Mouse (Mus musculus) thymus, postnatal 25 days (tissue): ENCODE results near the gene Hoxb7.

ENCODE experiments used
- DNase-seq: peaks from one replicate; pipeline ENCODE4 v3.0.0; 2022

The Hoxb7 gene

GRCm38 (mm10) chr11:96285771-96286738, at the start of gene Hoxb7:
Gene Hoxb7 (plus strand): TSS chr11:96286623.
- no peak for DNase-seq

DNA sequence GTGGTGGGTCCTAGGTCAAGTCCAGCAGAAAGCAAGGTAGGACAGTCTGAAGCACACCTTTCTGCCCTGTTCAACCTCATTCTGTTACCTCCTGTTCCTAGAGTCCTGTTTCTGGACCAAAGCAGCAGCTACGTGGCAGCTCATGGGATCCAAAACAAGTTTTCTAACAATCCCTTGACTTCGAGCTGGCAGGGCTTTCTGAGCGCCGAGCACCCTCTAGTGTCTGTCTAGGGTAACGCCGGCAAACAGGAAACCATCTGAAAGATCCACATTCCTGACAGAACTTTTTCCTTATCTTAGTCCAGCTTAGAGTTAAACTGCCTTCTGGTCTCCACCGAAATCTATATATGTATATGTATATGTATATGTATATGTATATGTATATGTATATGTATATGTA, 46.2 kb upstream of the Hoxb7 start:
- peak; percentile 28 for DNase-seq

- DNase-seq: no peak
Observed at GRCm38 (mm10) chr11:96250901-96251300, 35.5 kb upstream of the Hoxb7 start.

DNA sequence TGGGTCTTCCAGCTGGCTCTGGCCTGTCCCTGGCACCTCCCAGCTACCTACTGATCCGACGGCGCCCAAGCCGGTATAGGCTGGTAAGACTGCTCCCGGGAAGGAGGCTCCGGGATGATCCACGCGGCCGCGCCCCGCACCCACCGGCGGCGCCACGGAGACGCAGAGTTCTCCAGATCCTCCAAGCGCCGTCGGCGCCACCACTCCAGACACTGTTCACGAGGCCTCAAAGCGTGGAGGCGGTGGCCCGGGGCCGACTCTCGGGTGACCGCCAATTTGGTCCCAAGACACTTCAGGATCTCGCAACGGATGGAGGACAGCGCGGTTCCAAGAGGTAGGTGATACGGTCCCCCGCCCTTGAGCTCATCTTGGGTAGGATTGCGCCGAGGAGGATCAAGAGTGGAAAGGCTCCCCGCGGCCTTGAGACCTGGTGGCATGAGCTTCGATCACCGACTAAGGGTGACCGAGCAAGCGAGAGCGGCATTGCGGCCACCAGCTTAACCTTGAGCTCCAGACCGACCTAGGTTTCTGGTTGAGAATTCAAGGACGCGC, 34.9 kb upstream of the Hoxb7 start:
- no peak for DNase-seq

- no peak for DNase-seq
Observed at GRCm38 (mm10) chr11:96252541-96253120, 33.8 kb upstream of the Hoxb7 start.

- no peak for DNase-seq
Observed at GRCm38 (mm10) chr11:96254221-96254620, 32.2 kb upstream of the Hoxb7 start.

DNA sequence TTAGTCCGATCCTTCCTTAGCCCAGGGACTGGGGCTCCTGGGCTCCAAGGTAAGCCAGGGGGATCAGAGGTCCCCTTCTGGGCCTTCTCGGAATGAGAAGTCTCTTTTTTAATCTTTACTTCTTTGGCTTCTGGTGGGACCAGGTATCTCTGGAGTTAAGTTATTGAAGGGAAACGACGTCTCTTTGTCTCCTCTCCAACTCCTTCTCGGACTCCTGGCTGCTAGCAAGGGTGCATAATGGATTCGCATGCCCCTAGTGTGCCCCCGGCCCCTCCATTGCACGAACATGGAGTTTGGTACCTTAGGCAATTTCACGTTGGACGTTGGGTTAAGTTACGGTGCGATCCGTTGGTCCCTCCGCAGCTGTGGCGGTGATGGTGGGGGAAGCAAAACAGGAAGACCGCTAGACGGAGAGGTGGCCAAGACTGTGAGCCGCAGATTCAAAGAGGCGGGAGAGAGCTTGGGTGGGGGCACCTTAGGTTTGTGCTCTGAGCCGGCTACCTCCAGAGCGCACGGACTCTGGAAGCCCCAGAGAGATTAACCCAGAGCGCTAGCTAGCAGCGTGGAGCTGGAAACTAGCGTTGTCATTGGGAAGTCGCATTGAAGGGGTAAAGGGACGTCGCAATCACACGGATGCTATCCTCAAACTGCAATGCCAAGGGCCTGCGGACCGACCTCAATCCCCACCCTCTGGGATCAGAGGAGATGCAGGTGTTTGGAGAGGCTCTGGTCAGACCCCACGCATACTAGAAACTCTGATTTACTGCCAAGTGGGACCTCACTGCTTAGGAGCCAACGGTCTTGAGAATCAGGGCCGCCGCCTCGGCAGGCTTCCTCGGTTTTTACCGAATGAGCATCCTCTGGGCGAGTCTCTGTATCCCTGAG, 31.1 kb upstream of the Hoxb7 start:
- DNase-seq: no peak

DNA sequence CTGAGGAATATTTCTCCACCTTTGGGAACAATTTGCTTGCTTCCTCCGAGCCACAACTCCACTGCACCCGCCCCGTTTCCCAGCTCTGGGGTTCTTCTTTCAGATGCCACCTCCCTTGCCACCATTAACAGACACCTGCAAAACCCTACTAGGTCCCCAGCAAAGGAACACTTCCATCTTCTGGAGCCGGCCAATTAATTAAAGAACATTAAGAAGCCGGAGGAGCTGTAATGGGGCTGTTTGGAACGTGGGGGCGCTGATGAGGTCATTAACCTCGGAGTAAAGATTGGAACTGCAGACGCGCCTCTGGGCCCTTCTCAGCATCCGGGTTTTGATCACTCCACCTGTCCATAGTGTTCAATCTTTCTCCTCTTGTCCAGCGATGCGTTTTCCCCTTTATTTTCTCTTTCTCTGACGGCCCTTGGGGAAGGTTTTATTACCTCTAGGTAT, 30.4 kb upstream of the Hoxb7 start:
- no peak for DNase-seq

DNA sequence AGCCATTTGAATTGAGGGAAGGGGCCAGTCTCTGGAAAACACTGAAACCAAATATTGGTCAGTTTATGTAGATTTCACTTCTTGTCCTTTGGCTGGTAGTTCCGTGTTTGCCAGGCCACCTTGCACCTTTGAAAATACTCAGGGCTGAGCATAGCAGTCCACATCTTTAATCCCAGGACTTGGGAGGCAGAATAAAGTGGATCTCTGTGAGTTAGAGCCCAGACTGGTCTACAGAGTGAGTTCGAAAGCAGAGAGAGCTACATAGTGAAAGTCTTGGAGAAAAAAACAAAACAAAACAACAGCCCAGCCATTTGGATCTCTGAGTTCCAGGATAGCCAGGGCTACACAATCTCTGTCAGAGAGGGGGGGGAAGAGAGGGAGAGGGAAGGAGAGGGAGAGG, 29.3 kb upstream of the Hoxb7 start:
- no peak for DNase-seq

GRCm38 (mm10) chr11:96259038-96259437, 27.4 kb upstream of the Hoxb7 start:
- no peak for DNase-seq

GRCm38 (mm10) chr11:96259511-96259910, 26.9 kb upstream of the Hoxb7 start:
- DNase-seq: no peak

GRCm38 (mm10) chr11:96260310-96260970, 26.0 kb upstream of the Hoxb7 start:
- no peak for DNase-seq

DNA sequence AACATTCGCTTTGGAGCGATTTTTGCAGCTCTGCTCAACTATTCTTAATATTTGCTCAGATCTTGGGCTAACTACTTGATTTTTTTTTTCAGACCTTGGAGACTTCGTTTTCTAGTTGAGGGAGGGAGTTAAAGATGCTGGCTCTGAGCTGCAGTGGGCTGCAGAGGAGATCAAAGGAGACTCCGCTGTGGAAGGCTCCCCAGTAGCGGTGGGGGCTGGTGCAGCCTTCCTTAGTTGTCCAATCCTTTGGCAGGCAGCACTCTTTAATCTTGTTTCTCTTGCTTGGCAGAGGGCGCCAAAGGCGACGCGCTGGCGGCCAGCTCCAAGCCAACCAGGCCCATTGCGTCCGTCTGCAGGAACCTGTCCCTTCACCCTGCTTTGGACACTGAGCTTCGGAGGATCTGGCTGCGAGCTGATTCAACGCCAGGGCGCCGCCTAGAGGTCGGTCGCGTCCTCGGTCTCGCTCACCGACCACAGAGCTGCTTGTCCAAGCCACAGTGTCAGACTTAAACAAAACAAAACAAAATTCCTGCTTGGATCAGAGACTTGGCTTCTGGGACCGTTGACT, 25.0 kb upstream of the Hoxb7 start:
- peak; percentile 62 for DNase-seq

- no peak for DNase-seq
Observed at GRCm38 (mm10) chr11:96262262-96262830, 24.1 kb upstream of the Hoxb7 start.

- no peak for DNase-seq
Observed at GRCm38 (mm10) chr11:96263636-96264389, 22.6 kb upstream of the Hoxb7 start.

GRCm38 (mm10) chr11:96264390-96265020, 21.9 kb upstream of the Hoxb7 start:
- no peak for DNase-seq

GRCm38 (mm10) chr11:96265954-96266353, 20.5 kb upstream of the Hoxb7 start:
- DNase-seq: no peak

GRCm38 (mm10) chr11:96267021-96267920, 19.2 kb upstream of the Hoxb7 start:
- DNase-seq: no peak
